Mouse (Mus musculus): Measurements from ENCODE around the gene Myog.

Myog gene

DNA sequence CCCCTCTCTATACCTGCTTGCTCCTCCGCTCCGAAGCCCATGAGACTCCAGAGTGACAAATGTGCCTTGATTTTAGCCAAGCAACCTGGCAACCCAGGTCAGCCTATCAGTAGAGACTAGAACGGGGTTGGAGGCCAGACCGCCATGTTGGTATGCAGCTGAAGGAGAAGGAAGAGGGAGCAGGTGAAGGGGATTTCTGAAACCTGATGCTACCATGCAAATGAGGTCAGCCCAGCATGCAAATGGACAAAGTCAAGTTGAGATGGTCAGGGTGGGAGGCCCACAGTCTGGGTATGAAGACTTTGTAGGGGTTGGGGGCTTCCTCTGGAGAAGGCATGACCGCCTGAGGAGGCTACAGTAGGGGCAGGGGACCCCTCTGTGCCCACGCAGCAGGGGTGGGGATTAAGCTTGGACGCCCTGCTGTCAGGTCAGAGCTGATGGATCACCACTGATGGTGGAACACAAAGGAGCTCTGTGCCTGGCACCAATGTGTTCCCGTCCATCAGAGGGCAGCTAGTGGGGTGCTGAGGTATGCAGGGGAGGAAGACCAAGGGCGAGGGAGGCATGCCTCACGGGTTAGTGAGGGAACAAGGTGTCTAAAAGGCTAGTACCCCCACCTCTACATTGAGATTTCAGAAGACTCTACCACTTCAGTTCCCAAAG lies 4.2 kb upstream of the Myog start:
- no peak for DNase-seq

DNA sequence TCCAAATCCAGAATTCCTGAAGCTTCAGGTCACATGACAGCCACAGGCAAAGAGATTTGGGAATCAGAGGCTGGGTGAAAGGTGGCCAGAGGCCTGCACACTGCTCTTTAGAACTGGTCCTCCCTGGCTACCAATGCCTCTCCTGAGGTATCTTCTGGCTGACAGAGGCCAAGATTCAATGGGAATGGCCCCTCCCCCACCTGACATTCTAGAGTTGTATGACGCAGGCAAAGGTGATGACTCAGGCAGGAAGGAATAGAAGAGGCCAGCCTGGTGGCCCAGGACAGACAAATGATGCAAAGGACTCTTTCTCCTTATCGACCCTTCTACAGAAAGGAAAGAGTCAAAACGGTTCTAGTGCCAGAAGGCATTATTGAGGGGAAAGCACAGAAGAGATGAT lies 1.6 kb upstream of the Myog start:
- DNase-seq: no peak

DNA sequence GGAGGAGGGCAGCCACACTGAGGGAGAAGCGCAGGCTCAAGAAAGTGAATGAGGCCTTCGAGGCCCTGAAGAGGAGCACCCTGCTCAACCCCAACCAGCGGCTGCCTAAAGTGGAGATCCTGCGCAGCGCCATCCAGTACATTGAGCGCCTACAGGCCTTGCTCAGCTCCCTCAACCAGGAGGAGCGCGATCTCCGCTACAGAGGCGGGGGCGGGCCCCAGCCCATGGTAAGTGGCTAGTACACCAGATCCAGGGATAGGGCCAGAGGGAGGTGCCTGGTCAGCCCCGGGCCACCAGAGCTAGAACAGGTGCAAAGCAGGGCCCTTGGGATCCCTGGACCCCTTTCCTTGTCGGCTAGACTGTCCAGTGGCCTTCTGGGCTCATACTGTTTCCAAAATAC lies 511 bp downstream of the Myog start:
- no peak for DNase-seq

DNA sequence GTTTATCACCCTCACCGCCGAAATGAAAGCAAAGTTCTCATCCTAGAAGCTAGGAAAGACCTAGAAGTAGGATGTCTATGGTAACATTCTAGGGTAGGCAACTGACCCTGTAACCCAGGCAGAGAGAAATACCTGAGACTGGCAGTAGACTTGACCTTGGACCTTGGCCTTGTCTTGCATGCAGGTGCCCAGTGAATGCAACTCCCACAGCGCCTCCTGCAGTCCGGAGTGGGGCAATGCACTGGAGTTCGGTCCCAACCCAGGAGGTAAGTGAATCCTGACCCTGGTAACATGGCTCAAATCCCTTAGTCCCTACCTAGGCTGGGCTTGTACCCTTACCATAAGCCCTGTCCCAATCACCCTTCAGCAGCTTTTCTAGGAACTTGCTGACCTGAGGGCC lies 1.1 kb downstream of the Myog start:
- peak; percentile 74 for DNase-seq

DNA sequence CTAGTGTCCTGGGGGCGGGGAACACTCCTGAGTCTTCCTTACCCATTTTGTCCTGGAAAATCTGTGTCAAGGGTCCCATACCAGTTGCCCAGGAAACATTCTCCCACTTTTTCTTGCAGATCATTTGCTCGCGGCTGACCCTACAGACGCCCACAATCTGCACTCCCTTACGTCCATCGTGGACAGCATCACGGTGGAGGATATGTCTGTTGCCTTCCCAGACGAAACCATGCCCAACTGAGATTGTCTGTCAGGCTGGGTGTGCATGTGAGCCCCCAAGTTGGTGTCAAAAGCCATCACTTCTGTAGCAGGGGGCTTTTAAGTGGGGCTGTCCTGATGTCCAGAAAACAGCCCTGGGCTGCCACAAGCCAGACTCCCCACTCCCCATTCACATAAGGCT lies 1.8 kb downstream of the Myog start:
- DNase-seq: no peak

DNA sequence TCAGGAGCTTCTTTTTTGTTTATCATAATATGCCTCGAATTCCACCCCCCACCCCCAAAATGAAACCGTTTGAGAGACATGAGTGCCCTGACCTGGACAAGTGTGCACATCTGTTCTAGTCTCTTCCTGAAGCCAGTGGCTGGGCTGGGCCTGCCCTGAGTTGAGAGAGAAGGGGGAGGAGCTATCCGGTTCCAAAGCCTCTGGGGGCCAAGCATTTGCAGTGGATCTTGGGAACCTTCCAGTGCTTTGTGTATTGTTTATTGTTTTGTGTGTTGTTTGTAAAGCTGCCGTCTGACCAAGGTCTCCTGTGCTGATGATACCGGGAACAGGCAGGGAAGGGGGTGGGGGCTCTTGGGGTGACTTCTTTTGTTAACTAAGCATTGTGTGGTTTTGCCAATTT lies 2.3 kb downstream of the Myog start:
- no peak for DNase-seq

DNA sequence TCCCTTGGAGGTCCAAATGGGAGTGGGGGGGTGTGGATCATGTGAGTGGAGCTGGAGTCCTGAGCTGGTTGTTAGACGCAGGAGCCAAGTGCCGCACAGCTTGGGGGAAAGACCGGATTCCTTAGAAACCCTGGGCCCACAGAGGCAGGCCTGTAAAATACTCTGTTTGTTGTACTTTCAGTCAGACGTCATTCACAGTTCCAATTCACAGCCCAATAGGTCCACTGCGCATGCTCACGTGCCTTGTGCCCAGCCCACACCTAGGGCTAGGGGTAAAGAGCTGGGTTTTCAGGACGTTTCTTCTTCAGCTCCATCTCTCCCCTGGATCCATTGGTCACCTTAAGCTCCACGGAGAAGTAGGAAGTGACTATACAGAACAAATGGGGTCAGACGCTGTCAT lies 2.8 kb downstream of the Myog start:
- no peak for DNase-seq

DNA sequence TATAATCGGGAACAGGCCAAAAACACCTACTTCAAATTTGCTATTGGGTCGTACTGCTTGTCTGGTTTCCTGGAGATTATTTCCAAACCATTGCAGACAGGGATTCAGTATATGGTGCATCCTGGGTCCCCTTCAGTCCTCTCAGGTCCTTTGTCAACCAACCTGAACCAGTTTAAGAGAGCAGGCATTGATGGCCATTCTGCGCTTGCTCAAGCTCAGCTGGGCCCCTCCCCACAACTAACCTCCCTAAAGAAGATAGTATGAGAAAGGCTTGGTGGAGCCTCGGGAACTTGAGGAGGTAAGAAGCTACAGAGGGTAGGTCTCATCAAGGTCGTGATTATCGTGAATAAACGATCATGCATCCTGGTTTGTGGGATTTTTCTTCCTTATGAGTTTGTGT lies 3.5 kb downstream of the Myog start:
- no peak for DNase-seq

DNA sequence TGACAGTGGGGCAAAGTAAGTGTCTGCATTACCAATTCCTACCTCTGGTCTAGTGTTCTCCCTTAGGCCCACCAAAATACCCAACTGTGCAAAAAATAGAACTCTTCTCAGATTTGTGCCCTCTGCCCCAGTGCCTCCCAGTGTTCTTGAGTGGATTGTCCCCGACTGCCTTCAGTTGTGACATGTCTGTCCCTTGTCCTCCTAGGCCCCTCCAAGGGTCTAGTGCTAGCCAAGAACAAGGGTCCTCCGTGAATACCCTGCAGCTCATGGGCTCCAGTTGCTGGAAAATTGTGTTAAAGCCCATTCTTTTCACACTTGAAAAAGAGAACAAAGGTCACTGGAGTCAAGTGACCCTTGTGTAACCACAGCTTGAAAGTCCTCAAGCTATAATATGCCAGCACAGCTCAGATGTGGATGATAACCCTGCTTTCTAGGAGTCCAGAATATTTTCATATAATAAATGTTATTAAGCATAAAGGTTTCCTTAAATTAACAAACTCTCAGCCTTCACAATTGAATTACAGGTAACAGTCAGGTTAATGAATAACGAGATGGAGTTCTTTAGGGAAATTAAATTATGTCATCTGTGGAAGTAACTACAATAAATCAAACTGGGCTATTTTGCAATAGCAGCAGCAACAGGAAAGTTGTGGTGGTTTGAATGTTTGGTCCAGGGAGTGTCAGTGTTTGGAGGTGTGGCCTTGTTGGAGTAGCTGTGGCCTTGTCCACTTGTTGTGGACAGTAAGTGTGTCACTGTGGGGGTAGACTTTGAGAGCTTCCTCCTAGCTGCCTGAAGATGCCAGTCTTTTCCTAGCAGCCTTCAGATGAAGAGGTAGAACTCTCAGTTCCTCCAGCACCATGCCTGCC lies 4.2 kb downstream of the Myog start:
- DNase-seq: no peak

DNA sequence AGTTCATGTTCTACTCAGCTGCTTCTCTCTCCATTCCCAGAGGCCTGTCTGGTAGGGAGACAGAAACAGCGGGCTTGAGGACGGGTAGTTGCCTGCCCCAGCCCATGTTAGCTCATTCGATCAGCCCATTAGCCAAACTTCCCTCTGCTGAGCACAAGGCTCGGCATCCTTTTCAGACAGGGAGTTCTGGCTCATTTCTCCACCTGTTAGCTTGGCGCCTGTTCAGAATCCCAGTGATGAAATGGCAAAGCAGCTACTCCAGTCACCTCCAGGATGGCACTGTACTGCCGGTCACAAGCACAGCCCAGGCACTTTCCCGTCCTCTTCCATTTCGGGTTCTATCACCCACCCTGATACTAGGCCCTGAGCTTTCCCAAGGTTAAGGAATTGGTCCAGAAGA lies 7.5 kb downstream of the Myog start:
- peak; percentile 96 for DNase-seq

DNA sequence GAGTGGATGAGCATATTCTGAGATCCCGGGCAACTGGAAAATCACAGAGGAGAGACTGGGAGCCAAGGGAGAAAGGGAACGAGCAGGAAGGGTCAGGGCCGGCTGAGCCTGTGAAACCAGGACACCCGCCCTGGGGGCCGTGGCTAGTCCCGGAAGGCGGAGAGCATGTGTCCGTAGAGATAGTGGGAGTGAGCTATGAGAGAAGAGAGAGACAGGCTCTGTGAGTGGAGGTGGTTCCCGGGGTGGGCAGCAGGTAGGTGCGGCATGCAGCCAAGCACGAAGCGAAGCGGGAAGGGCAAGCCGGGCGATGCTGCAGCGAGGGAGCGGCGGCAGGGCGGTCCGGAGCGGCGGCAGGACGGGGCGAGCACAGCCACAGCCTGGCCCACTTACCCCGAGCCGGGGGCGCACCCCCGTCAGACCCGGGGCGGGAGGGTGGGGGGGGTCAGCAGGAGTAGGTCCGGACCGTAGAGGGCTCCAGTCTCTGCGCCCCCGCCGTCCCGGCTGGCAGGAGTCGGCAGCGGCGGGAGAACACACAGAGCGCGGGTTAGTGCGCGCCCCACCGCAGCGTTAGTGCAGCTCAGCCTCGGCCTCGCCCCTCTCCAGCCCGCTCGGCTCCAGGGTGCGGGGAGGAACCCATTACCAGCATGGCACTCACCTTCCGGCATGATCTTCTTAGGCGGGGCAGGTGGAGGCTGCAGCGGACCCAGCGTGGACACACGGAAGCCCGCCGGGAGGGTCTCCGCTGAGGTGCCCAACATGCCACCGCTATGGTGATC lies 9.0 kb downstream of the Myog start:
- DNase-seq: peak; percentile 69

DNA sequence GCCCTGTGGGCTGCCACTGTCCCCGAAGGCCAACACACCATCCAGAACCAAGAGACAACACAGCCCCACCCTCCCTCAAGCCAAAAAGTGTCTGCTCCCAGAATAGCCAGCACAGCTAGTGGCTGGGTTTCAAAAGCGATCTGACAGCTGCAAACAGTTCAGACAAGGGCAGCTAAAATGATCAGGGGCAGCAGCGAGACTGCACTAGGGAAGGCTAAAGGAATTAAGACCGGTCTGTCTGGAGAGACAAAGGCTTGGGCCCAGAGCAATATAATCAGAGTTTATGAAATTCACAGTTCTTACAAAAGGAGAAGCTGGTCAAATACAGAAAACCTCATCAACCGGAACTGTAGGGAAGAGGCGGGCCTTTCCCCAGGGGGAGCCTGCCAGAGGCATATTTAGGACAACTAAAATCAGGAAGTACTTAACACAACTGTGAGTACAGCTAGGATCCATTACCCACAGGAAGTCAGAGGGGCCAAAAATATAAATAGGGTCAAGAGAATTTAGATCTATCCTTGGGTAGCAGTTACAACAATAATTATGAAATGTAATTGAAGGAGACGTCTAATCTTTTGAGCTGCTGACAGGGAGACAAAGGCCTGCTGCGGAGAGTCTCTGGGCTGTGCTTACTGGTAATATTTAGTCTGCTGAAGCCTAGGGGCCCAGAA lies 12.9 kb downstream of the Myog start:
- no peak for DNase-seq

DNA sequence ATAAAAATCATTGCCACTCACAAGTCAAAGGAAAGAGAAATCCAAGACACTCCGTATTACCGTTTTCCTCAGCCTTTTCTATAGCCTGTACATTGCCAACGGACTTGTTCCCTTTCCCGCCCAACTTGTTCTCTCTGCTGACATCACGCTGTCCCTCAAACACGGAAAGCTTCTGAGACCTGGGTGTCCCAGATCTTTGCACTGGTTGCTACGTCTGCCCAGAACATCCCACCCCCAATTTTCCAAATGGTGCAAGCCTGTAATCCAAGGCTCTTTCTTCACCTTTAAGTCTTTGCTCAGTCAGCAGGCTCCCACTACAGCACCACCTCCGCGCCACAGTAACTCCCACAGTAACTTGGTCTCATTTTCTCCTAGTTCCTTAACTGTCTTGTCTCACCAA lies 15.2 kb downstream of the Myog start:
- no peak for DNase-seq

DNA sequence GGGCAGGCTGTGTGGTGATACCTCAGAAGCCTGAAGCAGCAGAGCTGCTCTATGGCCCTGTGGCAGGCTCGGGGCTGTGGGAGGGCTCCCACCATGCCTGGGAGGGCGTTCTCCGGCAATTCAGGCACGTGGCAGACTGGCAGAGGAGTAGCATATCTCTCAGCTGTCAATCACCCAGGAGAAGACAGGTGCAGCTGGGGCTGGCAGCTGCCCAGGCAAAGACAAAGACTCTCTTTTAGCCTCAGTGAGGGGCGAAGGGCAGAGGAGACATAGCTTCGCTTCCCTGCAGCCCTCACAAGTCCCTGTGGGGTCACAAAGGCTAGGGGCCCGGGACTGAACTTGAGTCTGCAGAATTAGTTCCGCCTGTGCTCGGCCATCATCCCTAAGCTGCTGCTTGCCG lies 17.6 kb downstream of the Myog start:
- no peak for DNase-seq

DNA sequence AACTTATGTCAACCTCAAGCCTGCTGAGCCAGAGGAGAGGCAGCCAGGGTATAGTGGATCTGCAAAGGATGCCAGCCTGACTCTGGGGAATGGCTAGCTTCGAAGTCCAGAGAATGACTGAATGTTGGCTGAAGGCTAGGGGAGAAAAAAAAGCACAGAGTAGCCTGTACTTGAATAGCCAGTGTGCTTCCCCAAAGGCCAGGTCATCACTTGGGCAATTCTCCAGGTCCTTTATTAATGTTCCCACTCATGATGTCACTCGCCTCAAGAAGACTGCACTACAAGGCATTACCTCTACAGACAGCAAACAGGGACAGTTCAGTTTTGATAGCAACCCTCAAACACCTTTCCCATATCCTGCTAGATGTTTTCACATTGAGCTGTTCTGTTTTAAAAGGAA lies 20.5 kb downstream of the Myog start:
- DNase-seq: no peak

DNA sequence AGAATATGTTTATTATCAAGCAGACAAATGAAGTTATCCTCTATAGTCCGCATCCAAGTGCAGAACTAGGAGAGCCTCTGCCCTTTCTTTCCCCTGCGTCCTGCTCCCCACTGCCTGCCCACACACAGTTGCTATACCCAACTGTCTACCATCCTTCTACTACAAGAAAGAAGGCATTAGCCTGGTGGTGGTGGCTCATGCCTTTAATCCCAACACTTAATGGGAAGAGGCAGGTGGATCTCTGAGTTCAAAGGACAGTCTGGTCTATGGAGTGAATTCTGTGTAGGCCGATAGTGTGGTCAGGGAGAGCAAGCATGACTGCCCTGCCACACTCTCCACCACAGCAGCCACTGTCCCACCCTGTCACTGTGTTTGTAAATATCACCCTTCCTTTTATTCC lies 20.9 kb downstream of the Myog start:
- no peak for DNase-seq

DNA sequence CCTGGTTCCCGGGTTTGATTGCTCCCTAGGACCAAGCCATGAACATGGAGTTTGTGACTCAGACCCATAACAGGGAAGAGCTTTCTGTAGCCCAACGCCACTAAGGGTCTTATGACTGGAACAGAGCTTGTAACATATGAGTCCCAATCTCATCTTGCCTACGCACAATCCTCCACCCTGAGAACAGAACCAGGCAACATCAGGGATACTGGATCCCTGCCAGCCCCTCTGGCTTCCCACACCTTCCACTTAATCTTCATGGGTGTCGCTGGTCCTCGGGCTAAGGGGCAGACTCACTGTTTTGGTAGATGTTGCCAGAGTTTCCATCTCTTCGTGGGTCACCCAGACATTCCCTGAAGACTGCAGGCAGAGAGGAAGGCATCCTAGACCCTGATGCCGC lies 22.0 kb downstream of the Myog start:
- no peak for DNase-seq

DNA sequence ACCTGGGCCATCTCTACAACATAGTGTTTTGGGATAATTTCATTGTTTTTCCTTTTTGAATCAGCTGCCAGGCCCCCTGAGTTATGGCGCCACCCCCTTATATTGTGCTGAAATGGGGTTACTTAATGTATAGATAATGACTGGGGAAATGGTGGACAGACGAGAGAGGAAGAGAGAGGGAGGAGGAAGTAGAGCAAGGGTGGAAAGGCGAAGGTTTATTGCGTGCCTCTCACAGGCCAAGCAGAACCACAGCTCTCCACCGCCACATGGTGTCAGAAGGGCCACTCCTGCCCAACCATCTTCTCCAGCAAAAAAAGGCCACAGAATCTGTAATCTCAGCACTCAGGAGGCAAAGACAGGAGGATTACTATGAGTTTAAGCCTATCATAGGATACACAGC lies 25.4 kb downstream of the Myog start:
- DNase-seq: no peak

DNA sequence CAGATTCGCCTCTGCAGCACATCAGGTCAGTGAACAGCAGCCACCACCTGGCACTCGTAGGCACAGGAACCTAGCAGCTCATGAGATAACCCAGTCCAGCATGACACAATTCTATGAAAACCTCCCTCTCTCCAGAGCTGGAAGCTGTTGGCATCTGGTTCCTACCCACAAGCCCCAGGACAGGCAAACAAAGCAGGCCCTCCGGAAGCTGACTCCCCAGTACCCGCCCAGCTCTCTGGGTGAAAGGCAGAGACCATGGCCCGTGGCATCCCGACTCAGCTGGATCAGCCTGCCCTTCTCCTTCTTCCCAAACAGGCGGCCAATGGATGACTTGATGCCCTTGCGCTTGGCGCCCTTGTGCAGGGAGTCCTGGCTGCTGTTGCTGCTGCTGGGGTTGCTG lies 26.6 kb downstream of the Myog start:
- no peak for DNase-seq

DNA sequence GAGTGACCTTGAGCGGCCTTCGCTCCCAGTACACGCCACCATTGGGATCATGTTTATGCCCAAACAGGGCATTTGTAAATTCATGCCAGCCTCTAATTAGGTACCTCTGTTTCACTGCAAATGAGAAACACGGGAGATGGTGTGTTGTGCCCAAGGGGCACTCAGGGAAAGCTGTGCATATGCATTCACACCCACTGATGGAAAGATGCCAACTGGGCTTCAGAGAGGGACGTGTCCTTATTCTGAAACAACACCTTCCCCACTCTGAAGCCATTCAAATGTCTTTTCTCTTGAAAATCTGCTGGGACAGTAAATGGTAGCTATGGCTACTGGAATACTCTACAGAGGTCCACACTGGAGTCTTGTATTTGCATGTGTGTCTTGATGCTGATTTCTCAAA lies 28.5 kb downstream of the Myog start:
- DNase-seq: no peak

DNA sequence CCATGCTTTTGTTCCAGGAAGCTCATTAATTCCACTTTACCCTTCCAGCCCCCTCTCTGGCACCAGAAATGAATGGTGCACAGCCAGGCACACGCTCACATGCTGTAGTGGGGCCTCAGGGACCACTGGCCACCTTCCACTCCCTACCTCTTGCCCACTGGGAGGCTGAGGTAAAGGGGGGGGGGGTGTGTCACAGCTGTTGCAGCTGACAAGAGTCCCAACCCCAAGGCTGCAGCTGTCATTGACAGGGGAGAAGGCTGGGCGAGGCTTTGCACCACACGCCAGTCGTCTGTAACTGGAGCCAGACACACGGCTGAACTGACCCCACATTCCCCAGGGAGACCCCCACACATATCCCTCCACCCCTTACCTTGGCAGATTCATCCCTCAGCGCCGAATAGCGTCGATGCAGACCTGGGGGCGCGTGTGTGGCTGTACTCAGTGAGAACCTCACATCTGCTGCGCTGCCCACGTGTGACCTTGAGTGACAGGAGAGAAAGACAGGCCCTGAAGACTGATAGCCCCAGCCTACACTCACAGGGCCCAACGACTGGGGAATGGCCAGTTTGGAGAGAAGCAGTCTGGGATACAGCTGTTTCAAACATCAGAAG lies 31.0 kb downstream of the Myog start:
- no peak for DNase-seq

DNA sequence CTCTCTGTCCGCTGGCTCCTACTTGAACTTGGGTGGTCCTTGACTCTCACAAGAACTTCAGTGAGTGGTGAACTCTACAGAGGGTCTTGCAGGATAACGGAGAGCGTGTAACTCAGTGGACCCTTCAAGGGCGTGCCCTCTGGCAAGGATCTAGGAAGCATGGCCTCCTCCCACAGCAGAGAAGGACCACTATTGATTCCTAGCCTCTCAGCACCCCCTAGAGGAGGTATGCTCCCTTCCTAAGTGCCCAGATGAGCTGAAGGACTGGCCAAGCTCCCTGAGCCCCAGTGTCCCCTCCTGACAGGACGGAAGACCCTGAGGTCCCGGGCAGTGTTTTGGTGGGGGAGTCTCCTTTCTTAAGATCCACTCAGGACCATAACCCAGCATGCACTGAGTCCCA lies 32.8 kb downstream of the Myog start:
- DNase-seq: peak; percentile 56

DNA sequence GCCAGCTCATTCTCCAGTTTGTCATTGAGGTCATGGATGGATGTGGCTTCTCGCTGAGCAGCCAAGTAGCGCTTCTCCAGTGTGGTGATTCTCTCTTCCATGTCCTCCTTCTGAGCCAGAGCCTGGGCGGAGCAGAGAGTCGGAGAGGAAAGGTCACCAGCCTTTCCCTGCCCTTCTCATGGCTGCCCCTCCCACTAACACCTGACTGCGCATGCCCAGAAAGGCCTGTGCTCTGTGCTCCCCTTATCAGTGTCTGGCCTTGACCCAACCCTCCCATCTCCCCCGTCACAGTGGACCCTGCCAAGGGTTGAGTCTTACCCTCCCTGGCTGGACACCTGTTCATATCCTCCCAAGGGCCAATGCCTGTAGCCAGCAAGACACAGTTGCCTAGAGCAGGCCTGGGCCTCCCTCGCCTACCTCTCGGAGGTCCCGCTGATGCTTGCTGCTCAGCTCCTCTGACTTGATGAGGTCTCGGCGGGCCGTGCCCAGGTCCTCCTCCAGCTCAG lies 37.1 kb downstream of the Myog start:
- DNase-seq: peak; percentile 68

Data from cerebellum, adult 9-11 months (tissue).